Mouse (Mus musculus) thymus, postnatal 4 days (tissue): ENCODE results near the gene C130032M10Rik.
A peak's percentile ranks its signal among the peaks of the same experiment; 100 is the strongest.
"Not testable (repeated sequence)": the region's sequence is repeated elsewhere in the genome, so short reads cannot be mapped to it uniquely, and the experiment has no call there.

Source experiments
- DNase-seq: peaks from one replicate; pipeline ENCODE4 v3.0.0; 2021

Gene C130032M10Rik

GRCm38 (mm10) chr9:114520529-114520928 lies 5.0 kb downstream of the C130032M10Rik start:
- DNase-seq = not testable (repeated sequence)

GRCm38 (mm10) chr9:114522041-114522440 lies 6.5 kb downstream of the C130032M10Rik start:
- peak; percentile 54 for DNase-seq

- DNase-seq = no peak
Measured at GRCm38 (mm10) chr9:114522501-114522900, 7.0 kb downstream of the C130032M10Rik start.

- DNase-seq = no peak
Measured at GRCm38 (mm10) chr9:114525073-114525633, 9.7 kb downstream of the C130032M10Rik start.

DNA sequence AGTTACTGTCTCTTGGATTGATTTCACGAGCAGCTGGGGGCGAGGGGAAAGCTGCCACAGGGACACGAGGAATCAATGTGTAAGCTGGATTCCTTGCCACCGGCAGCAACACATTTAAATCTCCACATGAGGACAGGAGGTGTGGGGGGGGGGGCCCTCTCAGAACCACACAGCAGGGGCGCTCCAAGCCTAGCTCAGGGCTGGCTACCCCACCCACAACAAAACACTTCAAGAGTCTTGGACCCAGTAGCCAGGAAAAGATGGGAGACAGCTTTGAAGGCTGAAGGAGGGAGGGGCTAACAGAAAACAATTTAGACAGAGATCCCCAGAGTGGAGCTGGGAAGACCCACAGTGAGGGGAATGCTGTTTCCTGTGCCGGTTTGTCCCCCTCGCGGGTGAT lies 10.4 kb downstream of the C130032M10Rik start:
- DNase-seq = no peak

GRCm38 (mm10) chr9:114526581-114526980 lies 11.1 kb downstream of the C130032M10Rik start:
- DNase-seq = no peak

DNA sequence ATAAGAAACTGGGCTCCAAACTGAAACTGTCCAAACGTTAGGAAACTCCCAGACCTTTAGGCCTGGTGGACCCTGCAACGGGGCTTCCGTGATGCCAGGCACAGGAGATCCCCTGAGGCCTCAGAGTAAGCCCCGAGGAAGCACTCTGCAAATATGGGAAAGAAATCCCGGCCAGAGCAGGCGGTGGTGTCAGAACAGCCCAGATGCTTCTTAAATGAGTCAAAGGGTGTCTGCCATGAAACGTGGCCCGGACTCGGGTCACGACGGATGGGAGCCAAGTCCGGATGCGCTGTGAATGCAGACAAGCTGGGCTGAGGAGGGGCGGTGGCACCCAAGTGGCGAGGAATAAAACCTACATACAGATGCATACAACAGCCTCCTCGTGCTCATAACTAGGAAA lies 11.6 kb downstream of the C130032M10Rik start:
- peak; percentile 81 for DNase-seq

DNA sequence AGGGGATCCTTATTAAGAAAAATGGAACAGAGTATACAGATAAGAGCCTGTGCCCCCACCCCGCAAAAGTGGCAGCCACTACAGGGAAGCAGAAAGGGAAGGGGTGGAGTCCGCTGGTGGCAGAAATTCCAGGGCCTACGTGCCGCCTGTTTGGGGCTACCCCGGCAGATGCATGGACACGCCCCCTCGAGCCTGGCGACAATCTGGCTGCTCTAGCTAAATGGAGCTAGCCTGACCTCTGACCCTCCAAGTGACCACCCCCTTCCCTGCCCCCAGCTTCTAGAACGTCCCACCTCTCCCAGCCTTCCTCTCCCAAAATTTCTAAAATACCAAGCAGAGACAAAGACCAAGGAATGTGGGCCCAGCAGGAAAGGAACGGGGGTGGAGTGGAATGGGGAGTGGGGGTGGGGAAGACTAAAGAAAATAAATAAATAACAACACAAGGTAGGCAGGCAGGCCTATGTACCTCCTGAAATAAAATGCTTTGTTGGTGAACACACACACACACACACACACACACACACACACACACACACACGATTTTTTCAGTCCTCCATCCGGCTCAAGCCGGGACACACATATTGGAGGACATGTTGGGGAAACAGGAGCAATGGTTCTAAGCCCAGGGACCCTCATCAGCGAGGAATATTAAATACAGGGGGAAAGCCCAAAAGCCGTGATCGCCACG lies 12.6 kb downstream of the C130032M10Rik start:
- DNase-seq = no peak

GRCm38 (mm10) chr9:114528680-114529048 lies 13.2 kb downstream of the C130032M10Rik start:
- no peak for DNase-seq

- no peak for DNase-seq
Measured at GRCm38 (mm10) chr9:114531276-114531675, 15.8 kb downstream of the C130032M10Rik start.

GRCm38 (mm10) chr9:114533848-114534247 lies 18.4 kb downstream of the C130032M10Rik start:
- no peak for DNase-seq

DNA sequence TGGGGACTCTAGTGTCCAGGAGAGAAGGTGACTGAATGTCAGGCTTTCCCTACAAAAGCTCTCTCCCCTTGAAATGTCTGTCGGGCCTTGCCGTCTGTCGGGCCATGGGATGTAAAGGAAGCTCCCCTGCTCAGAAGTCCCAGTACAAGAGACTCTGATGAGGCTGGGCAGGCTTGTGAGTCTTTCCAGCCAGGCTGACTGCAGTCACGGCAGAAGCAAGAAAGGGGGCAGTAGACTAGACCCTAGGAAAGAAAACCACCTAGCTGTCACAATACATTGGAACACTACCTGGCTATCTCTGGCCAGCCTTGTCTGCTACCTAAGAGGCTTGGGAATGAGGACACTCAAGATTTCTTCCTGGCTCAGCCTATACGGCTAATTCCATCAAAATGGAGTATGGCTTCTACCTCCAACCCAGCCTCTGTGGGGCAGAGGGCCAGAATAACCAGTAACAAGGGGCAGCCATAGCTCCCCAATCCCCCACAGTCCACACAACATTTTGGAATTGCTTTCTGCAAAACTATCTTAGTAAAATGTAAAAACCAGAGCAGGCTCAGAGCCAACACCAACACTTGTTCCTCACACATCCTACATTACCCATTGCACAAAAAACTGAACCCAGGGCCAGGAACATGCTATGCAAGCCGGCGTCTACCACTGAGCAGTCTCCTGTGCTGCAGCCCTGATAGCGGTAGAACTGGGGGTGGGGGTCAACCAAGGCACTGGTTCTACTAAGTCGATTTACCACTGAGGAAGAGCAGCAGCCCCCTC lies 19.4 kb downstream of the C130032M10Rik start:
- DNase-seq = no peak

- DNase-seq = no peak
Measured at GRCm38 (mm10) chr9:114536628-114537027, 21.1 kb downstream of the C130032M10Rik start.

DNA sequence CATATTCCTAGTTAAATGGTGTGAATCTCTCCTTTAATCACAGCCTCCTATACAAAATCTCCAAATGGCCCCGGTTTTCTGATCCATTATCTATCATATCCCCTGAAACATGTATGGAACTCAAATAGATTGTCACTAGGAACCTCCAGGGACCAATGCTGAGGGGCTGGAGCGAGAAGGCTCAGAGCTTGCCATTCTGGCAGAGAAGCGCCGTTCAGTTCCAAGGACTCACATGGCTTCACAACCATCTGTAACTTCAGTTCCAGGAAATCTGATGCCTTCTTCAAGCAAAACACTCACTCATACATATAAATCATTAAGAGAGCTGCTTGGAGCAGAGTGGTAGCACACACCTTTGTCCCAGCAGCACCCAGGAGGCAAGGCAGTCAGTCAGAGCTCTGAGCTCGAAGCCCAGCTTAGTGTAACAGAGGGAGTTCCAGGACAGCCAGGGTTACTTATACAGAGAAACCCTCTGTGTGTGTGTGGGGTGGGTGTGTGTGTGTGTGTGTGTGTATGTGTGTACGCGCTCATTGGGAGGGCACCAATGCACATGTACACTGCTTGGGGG lies 23.6 kb downstream of the C130032M10Rik start:
- no peak for DNase-seq

DNA sequence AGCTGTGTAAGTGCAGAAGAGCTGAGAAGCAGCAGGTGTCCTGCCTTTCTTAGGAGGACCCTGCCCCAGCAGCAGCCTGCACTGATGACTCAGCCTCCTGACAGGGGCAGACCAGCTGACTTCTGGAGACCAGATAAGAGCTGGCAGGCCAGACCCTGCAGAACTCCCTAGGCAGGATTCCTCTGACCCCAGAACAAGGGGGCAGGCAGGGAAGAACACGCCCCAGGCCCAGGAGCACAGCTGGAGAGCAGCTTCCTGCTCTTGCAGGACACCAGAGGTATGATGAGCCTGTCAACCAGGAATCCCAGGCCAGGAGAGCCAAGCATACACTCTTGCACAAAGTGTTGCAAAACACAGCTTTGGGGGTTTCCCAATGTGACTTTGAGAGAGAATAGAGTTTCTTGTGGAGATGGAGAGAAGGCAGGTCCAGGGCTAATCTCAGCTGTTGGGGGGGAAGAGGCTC lies 25.8 kb downstream of the C130032M10Rik start:
- DNase-seq = no peak

- DNase-seq = no peak
Measured at GRCm38 (mm10) chr9:114543882-114544753, 28.6 kb downstream of the C130032M10Rik start.

- DNase-seq = no peak
Measured at GRCm38 (mm10) chr9:114544754-114545393, 29.4 kb downstream of the C130032M10Rik start.

- DNase-seq = peak; percentile 61
Measured at GRCm38 (mm10) chr9:114546765-114547164, 31.3 kb downstream of the C130032M10Rik start.

GRCm38 (mm10) chr9:114547643-114548077 lies 32.2 kb downstream of the C130032M10Rik start:
- DNase-seq = peak; percentile 45

DNA sequence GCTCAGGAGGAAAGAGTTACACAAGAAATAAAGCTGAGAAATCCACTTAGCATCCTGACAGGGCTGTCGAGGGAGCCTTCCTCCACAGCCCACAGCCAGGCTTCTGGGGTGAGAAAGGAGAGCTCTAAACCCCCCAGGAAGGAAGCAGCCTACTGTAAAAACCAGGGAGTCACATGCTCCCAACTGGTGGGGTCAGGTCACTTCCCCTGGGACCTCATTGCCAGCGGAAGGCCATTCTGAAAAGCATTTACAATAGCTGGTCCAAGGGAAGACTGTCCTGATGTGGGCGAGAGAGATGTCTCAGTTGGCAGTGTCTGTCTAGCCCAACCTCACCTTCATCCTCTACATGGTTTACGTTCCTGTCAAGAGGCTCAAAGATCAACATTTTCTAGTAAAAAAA lies 33.0 kb downstream of the C130032M10Rik start:
- no peak for DNase-seq

DNA sequence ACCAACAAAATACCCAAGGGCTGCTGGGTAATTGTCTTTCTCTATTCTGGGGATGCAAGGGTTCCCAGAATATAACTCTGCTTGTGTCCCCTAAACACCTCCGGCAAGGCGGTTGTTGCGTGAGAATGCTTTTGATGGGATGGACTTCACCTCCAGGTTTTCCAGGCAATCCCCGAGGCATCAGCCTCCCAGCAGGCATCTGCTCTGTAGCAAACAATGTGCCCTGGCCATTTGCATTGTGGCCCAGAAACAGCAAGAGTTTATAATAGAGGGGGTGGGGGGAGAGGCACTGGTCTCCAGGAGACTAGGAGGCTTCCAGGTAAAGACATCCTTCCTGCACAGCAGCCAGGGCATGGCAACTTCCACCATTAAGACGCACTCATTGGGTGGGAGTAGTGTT lies 33.6 kb downstream of the C130032M10Rik start:
- no peak for DNase-seq

- DNase-seq = no peak
Measured at GRCm38 (mm10) chr9:114550033-114550432, 34.5 kb downstream of the C130032M10Rik start.
